Mouse (Mus musculus) forebrain, embryonic 10.5 days (tissue): ENCODE data around the gene Smoc1. TPM values are rescaled to one million over a fixed set of nuclear protein-coding genes. Genes with fewer than 3 reads are reported as not detected.

Source experiments
- DNase-seq: peaks from one replicate; pipeline ENCODE4 v3.0.0-alpha.2; 2017; ENCODE audit warnings: low spot score; ENCODE audit errors: extremely low spot score
- H3K27ac ChIP-seq: fragments of 300-500 bp; sonication (generic); 2 replicates; pipeline ENCODE4 v1.5.1; 2016; ENCODE audit warnings: mild to moderate bottlenecking
- H3K27me3 ChIP-seq: fragments of 300-500 bp; sonication (generic); 2 replicates; pipeline ENCODE4 v1.6.1; 2016; ENCODE audit warnings: mild to moderate bottlenecking; ENCODE audit not compliant: poor library complexity, severe bottlenecking
- H3K36me3 ChIP-seq: fragments of 300-500 bp; sonication (generic); replicated peaks from 2 replicates; pipeline ENCODE4 v1.6.1; 2016; ENCODE audit warnings: mild to moderate bottlenecking, moderate library complexity
- H3K4me1 ChIP-seq: fragments of 300-500 bp; sonication (generic); 2 replicates; pipeline ENCODE4 v1.6.1; 2016
- H3K4me3 ChIP-seq: fragments of 300-500 bp; sonication (generic); 2 replicates; pipeline ENCODE4 v1.5.1; 2016; ENCODE audit warnings: mild to moderate bottlenecking, moderate library complexity
- H3K9me3 ChIP-seq: fragments of 300-500 bp; sonication (generic); 2 replicates; pipeline ENCODE4 v1.6.1; 2016; ENCODE audit warnings: mild to moderate bottlenecking, moderate library complexity
- WGBS: fragments of 180-500 bp; shearing (Covaris S2); methylation state at CpG from one replicate; pipeline ENCODE4 v1.1.7; 2016; 5-methylcytosine and 5-hydroxymethylcytosine counted together
- polyA plus RNA-seq: library from polyadenylated mRNA; unstranded; fragments of >200 nt; fragmentation: Nextera tagmentation; extraction: Ambion mirVana; gene quantifications from 2 replicates; pipeline ENCODE4 v1.2.1, GENCODE M21; 2016

The Smoc1 gene
- polyA plus RNA-seq, 1 experiment from 2014 or later: 15.9 TPM

DNA sequence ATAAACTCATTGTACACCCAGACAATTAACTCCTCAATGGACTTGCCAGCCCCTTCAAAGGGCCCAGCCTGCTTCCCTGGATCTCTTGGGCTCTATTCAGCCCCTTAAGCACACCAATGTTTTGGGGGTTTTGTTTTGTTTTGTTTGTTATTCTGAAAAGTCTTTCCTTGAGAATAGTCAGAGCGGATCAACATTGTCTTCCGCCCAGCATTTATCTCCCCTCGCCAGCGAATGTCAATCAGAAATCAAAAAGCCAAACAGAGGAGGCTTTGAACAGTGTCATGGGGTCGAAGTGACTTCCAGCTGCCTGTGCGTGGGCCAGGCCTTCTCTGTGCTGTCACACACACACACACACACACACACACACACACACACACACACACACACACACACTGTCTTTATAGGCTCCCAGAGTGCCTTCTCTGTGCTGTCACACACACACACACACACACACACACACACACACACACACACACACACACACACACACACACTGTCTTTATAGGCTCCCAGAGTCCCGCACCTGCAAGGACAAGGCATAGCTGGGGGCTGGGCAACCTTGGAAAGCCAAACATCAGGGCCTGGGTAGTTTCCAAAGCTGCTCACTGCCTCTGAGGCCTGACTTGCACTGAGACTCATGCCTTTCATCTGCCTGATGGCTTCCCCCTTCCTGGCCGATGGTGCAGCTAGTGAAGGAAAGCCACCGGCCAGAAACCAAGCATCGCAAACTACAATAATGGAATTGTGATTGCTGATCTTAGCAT is 120.0 kb downstream of the Smoc1 start:
- Histone ChIP-seq H3K27me3 (peaks cover 68% of the 10 kb centered on the region), H3K4me1 (peaks cover 27% of the 10 kb centered on the region), H3K4me3 (no peak overlapping the region), H3K27ac (no peak overlapping the region), H3K9me3 (no peaks in the 10 kb centered on the region), H3K36me3 (no peaks in the 10 kb centered on the region)
- 25% methylated on average over 10 of the region's 10 CpGs for WGBS
- peak; percentile 19 for DNase-seq

DNA sequence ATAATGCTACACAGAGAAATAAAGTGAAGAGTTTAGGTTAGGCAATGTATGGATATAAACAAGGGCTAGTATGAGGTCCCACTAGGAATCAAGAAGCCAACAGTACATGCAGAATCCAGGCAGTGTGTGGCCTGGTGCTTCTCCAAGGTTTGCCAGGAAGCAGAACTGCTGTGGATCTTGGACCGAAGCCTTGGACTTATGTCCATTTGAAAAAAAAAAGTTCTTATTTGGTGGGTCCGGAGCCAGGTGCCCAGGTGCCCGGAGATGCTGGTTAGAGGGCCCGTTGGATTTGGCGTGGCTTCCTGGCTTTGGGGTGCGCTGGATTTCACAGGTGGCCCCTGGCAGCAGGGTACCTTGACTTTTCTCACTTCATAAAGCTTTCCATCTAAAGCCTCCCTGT is 121.3 kb downstream of the Smoc1 start:
- H3K4me1 ChIP-seq: peaks cover 23% of the 10 kb centered on the region
- no peaks in the 10 kb centered on the region for H3K9me3 ChIP-seq
- no peak overlapping the region for H3K4me3 ChIP-seq
- no peak overlapping the region for H3K27ac ChIP-seq
- WGBS: 97% methylated on average over 6 of the region's 6 CpGs
- H3K36me3 ChIP-seq: no peaks in the 10 kb centered on the region
- peaks cover 54% of the 10 kb centered on the region for H3K27me3 ChIP-seq
- no peak for DNase-seq

DNA sequence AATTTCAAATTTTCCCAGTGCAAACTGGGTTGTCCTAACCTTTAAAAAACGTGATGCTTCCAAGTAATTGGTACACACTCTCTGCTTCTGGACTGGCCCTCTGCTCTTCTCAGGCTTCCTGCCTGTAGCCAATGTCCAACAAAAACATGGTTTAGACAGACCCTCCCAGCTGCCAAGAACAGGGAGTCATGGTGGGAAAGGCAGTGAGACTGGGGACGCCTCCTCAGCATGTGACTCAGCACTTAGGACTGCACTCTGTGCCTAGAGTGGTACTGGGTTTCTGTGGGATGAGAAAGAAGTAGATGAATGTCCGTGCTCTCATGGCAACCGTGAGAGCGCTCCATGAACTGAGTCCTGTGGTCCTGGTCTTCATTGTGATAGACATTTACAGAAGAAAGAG is 124.3 kb downstream of the Smoc1 start:
- Histone ChIP-seq H3K4me3 (no peak overlapping the region), H3K27ac (no peak overlapping the region), H3K4me1 (peaks cover 14% of the 10 kb centered on the region), H3K27me3 (peaks cover 27% of the 10 kb centered on the region), H3K9me3 (no peaks in the 10 kb centered on the region), H3K36me3 (peaks cover 4% of the 10 kb centered on the region; the same call in 1 of the 2 replicates)
- no peak for DNase-seq
- 89% methylated on average over 5 of the region's 5 CpGs for WGBS

DNA sequence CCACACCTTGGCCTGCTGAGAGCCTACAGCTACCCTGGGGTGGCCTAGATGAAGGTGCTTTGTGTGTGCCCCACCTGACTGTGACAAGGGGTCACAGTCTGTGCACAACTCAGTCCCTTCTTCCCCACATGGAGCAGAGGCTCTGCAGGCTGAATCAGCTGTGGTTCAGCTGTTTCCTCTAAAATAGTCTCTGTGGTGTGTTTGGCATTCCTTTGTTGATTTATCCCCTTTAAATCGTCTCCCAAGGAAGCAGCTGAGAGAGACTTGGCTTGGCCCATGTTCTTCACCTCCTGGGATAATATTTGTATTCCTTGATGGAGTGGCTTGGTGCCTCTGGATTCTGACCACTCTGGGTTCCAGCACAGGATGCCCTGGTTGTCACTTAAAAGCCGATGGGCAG is 125.5 kb downstream of the Smoc1 start:
- H3K27ac ChIP-seq: no peak overlapping the region
- H3K4me1 ChIP-seq: peaks cover 2% of the 10 kb centered on the region
- no peak for DNase-seq
- WGBS: 80% methylated on average over 2 of the region's 2 CpGs
- peaks cover 27% of the 10 kb centered on the region for H3K27me3 ChIP-seq
- peaks cover 4% of the 10 kb centered on the region; the same call in 1 of the 2 replicates for H3K36me3 ChIP-seq
- H3K9me3 ChIP-seq: no peaks in the 10 kb centered on the region
- H3K4me3 ChIP-seq: no peak overlapping the region

DNA sequence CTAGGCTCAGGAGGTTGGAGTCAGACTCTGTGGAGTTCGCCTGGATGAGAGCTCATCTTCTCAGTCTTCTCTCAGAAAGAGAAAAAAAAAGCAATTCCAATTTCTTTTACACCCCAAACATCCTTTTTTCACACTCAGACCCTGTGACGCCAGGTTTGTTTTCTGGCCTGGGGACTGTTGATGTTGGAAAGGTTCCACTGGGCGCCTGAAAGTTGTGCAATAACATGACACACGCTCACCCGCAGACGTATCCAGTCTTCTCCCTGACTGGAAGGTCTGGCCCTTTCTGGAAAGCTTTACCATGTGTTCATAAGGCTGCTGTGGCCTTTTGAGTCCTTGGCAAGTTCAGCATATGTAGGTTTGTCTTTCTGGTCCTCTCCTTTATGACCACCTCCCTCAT is 129.1 kb downstream of the Smoc1 start:
- DNase-seq: no peak
- Histone ChIP-seq H3K9me3 (no peaks in the 10 kb centered on the region), H3K27me3 (no peaks in the 10 kb centered on the region), H3K4me1 (no peaks in the 10 kb centered on the region), H3K4me3 (no peak overlapping the region), H3K27ac (no peak overlapping the region), H3K36me3 (peaks cover 4% of the 10 kb centered on the region; the same call in 1 of the 2 replicates)
- WGBS: 92% methylated on average over 6 of the region's 6 CpGs

DNA sequence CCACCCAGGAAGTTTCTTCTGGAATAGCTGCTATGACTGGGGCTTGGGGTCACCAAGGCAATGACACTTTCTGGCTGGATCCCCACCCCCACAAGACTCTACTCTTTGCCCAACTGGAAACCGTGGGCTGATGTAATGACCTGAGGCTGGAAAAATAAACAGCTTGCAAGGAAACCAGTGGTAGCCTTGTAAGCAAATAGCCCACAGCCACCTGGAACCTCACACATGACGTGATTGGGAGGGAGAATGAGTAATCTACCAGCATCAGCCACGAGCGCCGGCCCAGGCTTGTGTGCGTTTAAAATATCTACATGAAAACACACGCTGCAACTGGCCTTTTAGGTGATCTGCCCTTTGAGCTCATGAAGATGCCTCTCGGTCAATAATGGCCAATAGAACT is 130.2 kb downstream of the Smoc1 start:
- no peak for DNase-seq
- no peaks in the 10 kb centered on the region for H3K9me3 ChIP-seq
- H3K4me3 ChIP-seq: no peak overlapping the region
- 88% methylated on average over 8 of the region's 8 CpGs for WGBS
- H3K27me3 ChIP-seq: no peaks in the 10 kb centered on the region
- peaks cover 4% of the 10 kb centered on the region; the same call in 1 of the 2 replicates for H3K36me3 ChIP-seq
- no peak overlapping the region for H3K27ac ChIP-seq
- no peaks in the 10 kb centered on the region for H3K4me1 ChIP-seq

DNA sequence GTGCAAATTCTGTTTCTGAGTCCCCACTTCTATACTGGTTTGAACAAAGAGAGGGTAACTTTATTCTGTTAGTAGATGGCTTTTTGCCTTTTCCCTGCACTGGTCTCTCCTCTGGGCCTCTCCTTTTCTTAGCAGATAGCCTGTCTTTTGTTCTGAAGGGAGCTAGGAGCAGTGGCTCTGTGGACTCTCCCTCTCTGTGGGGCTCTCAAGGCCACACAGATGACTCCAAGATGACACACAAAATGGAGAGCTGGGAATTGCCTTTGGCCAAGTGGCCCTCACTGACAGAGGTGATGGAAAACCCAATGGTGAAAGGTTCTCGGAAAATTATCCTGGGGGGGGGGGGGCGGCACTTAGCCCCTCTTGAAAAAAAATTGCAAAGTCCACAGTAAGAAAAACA is 133.3 kb downstream of the Smoc1 start:
- DNase-seq: no peak
- H3K4me1 ChIP-seq: peaks cover 3% of the 10 kb centered on the region; the same call in 1 of the 2 replicates
- WGBS: 87% methylated on average over 2 of the region's 2 CpGs

DNA sequence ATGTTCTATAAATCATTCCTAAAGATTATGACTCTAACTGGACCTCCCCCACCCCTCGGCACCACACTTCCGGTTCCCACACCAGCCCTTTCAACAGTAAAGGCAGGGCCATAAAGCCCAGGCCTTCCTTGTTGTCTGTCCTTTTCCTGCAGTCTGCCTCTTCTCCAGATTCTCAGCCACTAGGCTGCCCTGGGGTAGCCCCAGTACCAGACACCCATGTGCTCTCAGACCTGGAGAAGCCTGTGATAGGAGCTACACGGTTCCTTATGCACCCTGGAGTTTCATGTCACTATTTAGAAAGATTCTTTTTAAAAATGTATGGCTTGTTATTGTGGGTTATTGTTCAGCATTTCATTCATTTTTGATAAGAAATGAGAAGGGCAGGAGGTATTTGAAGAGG is 133.8 kb downstream of the Smoc1 start:
- WGBS: 93% methylated on average over 3 of the region's 3 CpGs
- no peak for DNase-seq
- H3K27me3 ChIP-seq: no peaks in the 10 kb centered on the region
- H3K27ac ChIP-seq: no peak overlapping the region
- no peaks in the 10 kb centered on the region for H3K36me3 ChIP-seq
- H3K4me1 ChIP-seq: peaks cover 3% of the 10 kb centered on the region; the same call in 1 of the 2 replicates
- no peak overlapping the region for H3K4me3 ChIP-seq
- no peaks in the 10 kb centered on the region for H3K9me3 ChIP-seq

More for the DNA sequence above, 133.3 kb downstream of the Smoc1 start:
- no peaks in the 10 kb centered on the region for H3K9me3 ChIP-seq
- no peaks in the 10 kb centered on the region for H3K36me3 ChIP-seq
- H3K4me3 ChIP-seq: no peak overlapping the region
- H3K27ac ChIP-seq: no peak overlapping the region
- no peaks in the 10 kb centered on the region for H3K27me3 ChIP-seq

DNA sequence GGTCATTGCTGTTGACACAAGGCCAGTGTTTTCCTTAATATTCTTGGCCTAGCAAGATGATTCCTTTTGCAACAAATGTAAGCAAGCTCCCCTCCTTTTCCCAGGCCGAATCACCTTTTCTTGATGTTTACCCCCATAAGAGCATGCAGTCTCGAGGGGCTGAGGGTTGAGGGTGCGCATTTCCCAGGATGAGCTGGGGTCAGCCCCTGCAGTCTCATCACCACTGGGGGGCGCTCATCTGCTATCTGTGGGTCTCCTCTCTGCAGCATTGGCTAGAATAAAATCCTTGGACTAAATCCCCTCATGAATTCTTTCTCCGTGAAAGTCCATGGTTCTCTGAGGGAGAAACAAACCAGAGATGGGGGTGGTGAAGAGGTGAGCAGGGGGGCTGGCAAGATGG is 134.2 kb downstream of the Smoc1 start:
- Histone ChIP-seq H3K4me3 (no peak overlapping the region), H3K27me3 (no peaks in the 10 kb centered on the region), H3K4me1 (peaks cover 6% of the 10 kb centered on the region), H3K36me3 (no peaks in the 10 kb centered on the region), H3K27ac (no peak overlapping the region), H3K9me3 (no peaks in the 10 kb centered on the region)
- no peak for DNase-seq
- WGBS: 65% methylated on average over 5 of the region's 5 CpGs

DNA sequence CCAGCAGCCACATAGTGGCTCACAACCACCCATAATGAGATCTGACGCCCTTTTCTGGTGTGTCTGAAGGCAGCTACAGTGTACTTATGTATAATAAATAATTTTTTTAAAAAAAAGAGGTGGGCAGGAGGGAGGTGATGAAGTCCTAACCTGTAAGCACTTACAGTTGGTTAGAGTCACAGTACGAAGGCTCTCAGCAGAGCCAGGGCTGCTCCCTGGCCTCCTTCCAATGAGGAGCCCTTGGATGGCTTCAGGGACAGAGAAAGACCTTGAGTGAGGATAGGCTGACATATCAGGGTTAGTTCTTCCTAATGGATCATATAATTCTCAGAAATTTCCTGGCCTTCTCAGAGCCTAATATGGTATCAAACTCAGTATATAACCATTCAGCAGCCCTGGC is 134.7 kb downstream of the Smoc1 start:
- Histone ChIP-seq H3K4me3 (no peak overlapping the region), H3K27me3 (no peaks in the 10 kb centered on the region), H3K27ac (no peak overlapping the region), H3K9me3 (no peaks in the 10 kb centered on the region), H3K36me3 (no peaks in the 10 kb centered on the region), H3K4me1 (peaks cover 10% of the 10 kb centered on the region)
- DNase-seq: no peak
- WGBS: 86% methylated on average over 2 of the region's 2 CpGs

DNA sequence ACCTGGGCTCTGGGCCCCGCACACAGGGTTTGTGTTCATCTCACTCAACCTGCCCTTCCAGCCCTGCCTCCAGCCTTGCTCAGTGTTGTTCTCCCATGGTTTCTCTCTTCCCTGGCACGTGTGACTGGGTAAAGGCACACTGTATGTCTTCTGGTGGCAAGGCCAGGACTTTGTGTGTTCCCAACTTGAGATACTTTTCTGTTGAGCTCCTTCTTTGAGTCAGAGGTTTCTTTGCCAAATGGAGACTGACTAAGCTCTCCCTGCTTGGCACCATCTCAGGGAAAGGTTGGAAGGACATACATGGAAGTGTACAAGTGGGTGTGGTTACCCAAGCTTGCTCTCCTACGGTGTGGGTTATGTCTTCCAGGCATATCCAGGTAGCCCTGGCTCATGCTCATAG is 136.5 kb downstream of the Smoc1 start:
- DNase-seq: no peak
- Histone ChIP-seq H3K4me1 (peaks cover 17% of the 10 kb centered on the region), H3K4me3 (no peak overlapping the region), H3K27ac (no peak overlapping the region), H3K27me3 (no peaks in the 10 kb centered on the region), H3K9me3 (no peaks in the 10 kb centered on the region), H3K36me3 (no peaks in the 10 kb centered on the region)
- 74% methylated on average over 3 of the region's 3 CpGs for WGBS

DNA sequence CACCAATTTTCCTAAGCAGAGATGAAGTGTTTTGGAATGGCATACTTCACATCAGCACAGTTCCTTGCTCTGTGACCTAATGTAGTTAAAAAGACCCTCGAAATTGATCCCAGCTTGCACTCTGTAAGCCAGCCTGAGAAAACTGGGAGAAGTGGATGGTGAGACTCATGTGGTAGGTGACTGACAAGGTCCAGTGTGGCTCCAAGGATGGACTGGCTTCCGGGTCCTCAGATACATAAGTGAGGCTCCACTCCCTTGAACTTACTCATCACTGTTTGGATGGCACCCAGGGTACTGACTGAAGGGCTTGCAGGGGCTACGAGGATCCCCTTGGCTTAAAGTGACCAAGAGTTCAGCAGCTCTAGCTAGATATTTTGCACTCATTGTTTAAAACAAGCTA is 137.0 kb downstream of the Smoc1 start:
- WGBS: 85% methylated on average over 3 of the region's 3 CpGs
- no peak for DNase-seq
- Histone ChIP-seq H3K4me3 (no peak overlapping the region), H3K9me3 (no peaks in the 10 kb centered on the region), H3K27ac (no peak overlapping the region), H3K27me3 (no peaks in the 10 kb centered on the region), H3K4me1 (peaks cover 17% of the 10 kb centered on the region), H3K36me3 (no peaks in the 10 kb centered on the region)

DNA sequence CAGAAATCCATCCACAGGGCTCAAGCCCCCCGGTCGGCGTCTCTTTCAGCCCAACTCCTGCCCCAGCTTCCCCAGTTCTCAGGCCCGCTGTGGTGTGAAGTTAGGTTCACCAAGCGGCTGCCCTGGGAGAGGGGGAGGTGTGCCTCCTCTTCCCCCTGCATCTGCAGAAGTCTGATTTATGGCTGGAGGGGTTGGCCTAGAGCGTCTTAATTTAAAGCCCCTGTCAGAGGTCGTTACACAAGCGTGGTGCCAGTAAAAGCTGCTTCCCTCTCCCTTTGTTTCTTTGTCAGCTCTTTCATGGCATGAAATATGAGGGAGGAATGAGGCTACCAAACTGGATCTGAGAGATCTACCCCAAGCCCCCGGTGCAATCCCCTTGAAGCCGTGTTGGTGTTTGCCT is 139.5 kb downstream of the Smoc1 start:
- H3K27ac ChIP-seq: peak overlapping the region; percentile 63
- H3K36me3 ChIP-seq: peaks cover 3% of the 10 kb centered on the region; the same call in 1 of the 2 replicates
- no peaks in the 10 kb centered on the region for H3K9me3 ChIP-seq
- H3K4me3 ChIP-seq: no peak overlapping the region
- H3K27me3 ChIP-seq: no peaks in the 10 kb centered on the region
- whole genome bisulfite sequencing: 36% methylated on average over 10 of the region's 10 CpGs
- peaks cover 17% of the 10 kb centered on the region for H3K4me1 ChIP-seq
- DNase-seq: no peak
